ENCODE assay signal across 17 mouse cellular contexts in genomic region chr8:128453471-128453870, GRCm38 (mm10).
DNase-seq lines count a peak whose midpoint lies in the region; ATAC-seq and TF ChIP-seq lines count a peak whose summit lies in the region.
"Had no signal": no experiment of that assay in that cellular context is flagged by ENCODE, and none has a peak within 500 bp of the region (broad histone marks: within the 10 kb centered on the region; RNA-seq: fewer than 3 reads in every experiment).

No protein-coding gene starts in this region.

- peak overlapping the region; percentile 15; the same call in 1 of the 2 replicates for H3K27ac ChIP-seq in hindbrain, postnatal 0 days
- H3K27ac ChIP-seq in hindbrain, embryonic 11.5 days (ENCODE audit: low read depth, low read length) = no peak overlapping the region
- peak overlapping the region; percentile 2; the same call in 1 of the 2 replicates for H3K27ac ChIP-seq in midbrain, embryonic 15.5 days
- H3K27ac ChIP-seq in midbrain, embryonic 10.5 days (replicated peaks) = no peak overlapping the region
- H3K27ac ChIP-seq: forebrain, embryonic 12.5 days; neural tube, embryonic 12.5 days had no signal

- H3K9ac ChIP-seq in hindbrain, postnatal 0 days (replicated peaks; ENCODE audit: low read length) = no peak overlapping the region
- H3K9ac ChIP-seq in hindbrain, embryonic 11.5 days (ENCODE audit: low read depth, low read length) = no peak overlapping the region
- no peak overlapping the region for H3K9ac ChIP-seq in midbrain, embryonic 15.5 days
- H3K9ac ChIP-seq: forebrain, embryonic 12.5 days; neural tube, embryonic 12.5 days had no signal

- H3K4me3 ChIP-seq in hindbrain, postnatal 0 days (ENCODE audit: low read length) = no peak overlapping the region
- no peak overlapping the region for H3K4me3 ChIP-seq in hindbrain, embryonic 11.5 days (ENCODE audit: low read depth, low read length)
- no peak overlapping the region for H3K4me3 ChIP-seq in midbrain, embryonic 15.5 days
- H3K4me3 ChIP-seq in midbrain, embryonic 10.5 days = no peak overlapping the region
- H3K4me3 ChIP-seq: forebrain, embryonic 12.5 days; neural tube, embryonic 12.5 days had no signal

- H3K4me1 ChIP-seq in hindbrain, postnatal 0 days (ENCODE audit: insufficient read depth, low read length) = 0 out of 2 replicates have a peak, but pooled peaks cover 5% of the 10 kb centered on the region
- H3K4me1 ChIP-seq in hindbrain, embryonic 11.5 days (replicated peaks; ENCODE audit: control insufficient read depth, insufficient read depth, low read length) = no peaks in the 10 kb centered on the region
- H3K4me1 ChIP-seq in midbrain, embryonic 15.5 days = peaks cover 8% of the 10 kb centered on the region
- H3K4me1 ChIP-seq in midbrain, embryonic 10.5 days = peaks cover 13% of the 10 kb centered on the region

- DNase-seq in hindbrain, postnatal 0 days (ENCODE audit: low spot score) = no peak
- DNase-seq in hindbrain, embryonic 11.5 days (ENCODE audit: low spot score) = no peak
- DNase-seq in midbrain, embryonic 10.5 days (ENCODE audit: low spot score) = no peak
- peak; percentile 12 for DNase-seq in naive thymus-derived CD4-positive, alpha-beta T cell, adult 2 months (ENCODE audit: low read depth)
- DNase-seq in right cerebral cortex, adult 18-20 months = no peak
- DNase-seq: cerebellum, adult 11-12 months; cerebellum, postnatal 25 days; heart, postnatal 14 days; kidney, adult 9 months; layer of hippocampus, postnatal 36 days; right cerebral cortex, postnatal 4 days; thymus, postnatal 25 days had no signal

- H3K27me3 ChIP-seq in hindbrain, postnatal 0 days (ENCODE audit: insufficient read depth, low read length) = no peaks in the 10 kb centered on the region
- H3K27me3 ChIP-seq in hindbrain, embryonic 11.5 days (ENCODE audit: control insufficient read depth, insufficient read depth, low read length) = no peaks in the 10 kb centered on the region
- no peaks in the 10 kb centered on the region for H3K27me3 ChIP-seq in midbrain, embryonic 15.5 days (replicated peaks)
- H3K27me3 ChIP-seq in midbrain, embryonic 10.5 days (ENCODE audit: low read depth, poor library complexity, severe bottlenecking) = no peaks in the 10 kb centered on the region
- H3K27me3 ChIP-seq: forebrain, embryonic 12.5 days; neural tube, embryonic 12.5 days had no signal

- no peak overlapping the region for H3K4me2 ChIP-seq in hindbrain, postnatal 0 days (ENCODE audit: low read depth, low read length)
- H3K4me2 ChIP-seq in hindbrain, embryonic 11.5 days (replicated peaks; ENCODE audit: low read depth, low read length) = no peak overlapping the region
- H3K4me2 ChIP-seq in midbrain, embryonic 15.5 days = no peak overlapping the region
- H3K4me2 ChIP-seq: forebrain, embryonic 12.5 days; neural tube, embryonic 12.5 days had no signal

- H3K9me3 ChIP-seq in hindbrain, postnatal 0 days (ENCODE audit: low read length) = no peaks in the 10 kb centered on the region
- no peaks in the 10 kb centered on the region for H3K9me3 ChIP-seq in hindbrain, embryonic 11.5 days (ENCODE audit: control insufficient read depth, low read length)
- no peaks in the 10 kb centered on the region for H3K9me3 ChIP-seq in midbrain, embryonic 15.5 days
- H3K9me3 ChIP-seq in midbrain, embryonic 10.5 days (replicated peaks) = no peaks in the 10 kb centered on the region
- H3K9me3 ChIP-seq: forebrain, embryonic 12.5 days; neural tube, embryonic 12.5 days had no signal

- H3K36me3 ChIP-seq in hindbrain, postnatal 0 days (ENCODE audit: insufficient read depth, low read length) = no peaks in the 10 kb centered on the region
- no peaks in the 10 kb centered on the region for H3K36me3 ChIP-seq in hindbrain, embryonic 11.5 days (ENCODE audit: control insufficient read depth, insufficient read depth, low read length)
- 0 out of 2 replicates have a peak, but pooled peaks cover 4% of the 10 kb centered on the region for H3K36me3 ChIP-seq in midbrain, embryonic 15.5 days (replicated peaks)
- no peaks in the 10 kb centered on the region for H3K36me3 ChIP-seq in midbrain, embryonic 10.5 days
- H3K36me3 ChIP-seq: forebrain, embryonic 12.5 days; neural tube, embryonic 12.5 days had no signal

- 62% methylated on average over 2 of the region's 2 CpGs for WGBS in hindbrain, postnatal 0 days
- 75% methylated on average over 2 of the region's 2 CpGs for WGBS in hindbrain, embryonic 11.5 days
- WGBS in midbrain, embryonic 15.5 days = 67% methylated on average over 2 of the region's 2 CpGs
- 86% methylated on average over 2 of the region's 2 CpGs for WGBS in midbrain, embryonic 10.5 days

- TF ChIP-seq CTCF in hindbrain, postnatal 0 days (IDR thresholded peaks at IDR 0.05; ENCODE audit: low read depth) = no peak

- ATAC-seq in hindbrain, postnatal 0 days = no peak
- ATAC-seq in hindbrain, embryonic 11.5 days (ENCODE audit: low FRiP score) = no peak
- ATAC-seq in midbrain, embryonic 15.5 days (replicated peaks) = no peak
- peak; percentile 52 for ATAC-seq in common myeloid progenitor, adult 5-6 weeks (replicated peaks; ENCODE audit: low read depth, poor library complexity, severe bottlenecking)
- ATAC-seq: inflammation-experienced regulatory T-cells, adult 6 months had no signal

Comparison
In these comparisons a context has a peak if more than half of its experiments do, and no peak if none do; other contexts are left out.
1. H3K27ac ChIP-seq: peak in hindbrain, postnatal 0 days (single experiment) and midbrain, embryonic 15.5 days (single experiment); none in hindbrain, embryonic 11.5 days (single experiment) and midbrain, embryonic 10.5 days (single experiment).